Mouse (Mus musculus): ENCODE results near the gene Hepacam2. TPM values are rescaled to one million over a fixed set of nuclear protein-coding genes. Genes with fewer than 3 reads are reported as not detected.
A peak's percentile ranks its signal among the peaks of the same experiment; 100 is the strongest.
"Not testable (repeated sequence)": the region's sequence is repeated elsewhere in the genome, so short reads cannot be mapped to it uniquely, and the experiment has no call there.

The Hepacam2 gene
- polyA plus RNA-seq, 1 experiment from 2014 or later: 2.2 TPM

DNA sequence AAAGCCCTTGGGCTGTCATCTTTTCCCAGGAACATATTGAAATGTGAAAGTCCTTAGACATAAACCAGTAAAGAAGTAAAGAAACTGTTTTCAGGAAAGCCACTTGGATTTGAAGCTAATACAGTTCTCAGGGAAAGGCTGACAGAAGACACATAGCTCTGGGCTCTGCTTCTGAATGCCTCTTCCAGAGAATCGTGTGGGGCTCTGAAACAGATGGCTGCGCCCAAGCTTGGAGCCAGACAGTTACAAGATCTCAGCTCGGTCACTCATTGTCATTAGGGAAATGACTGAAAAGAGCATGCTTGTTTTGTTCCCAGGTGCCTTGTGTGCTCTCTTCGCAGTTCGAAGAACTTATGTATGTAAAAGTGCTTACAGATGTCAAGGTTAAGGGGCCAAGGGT is 43.7 kb downstream of the Hepacam2 start:
- H3K9ac ChIP-seq (ENCODE audit: low read depth, low read length): no peak overlapping the region
- H3K4me1 ChIP-seq (replicated peaks; ENCODE audit: control insufficient read depth, insufficient read depth, low read length): no peaks in the 10 kb centered on the region
- H3K9me3 ChIP-seq (ENCODE audit: control insufficient read depth, low read length): no peaks in the 10 kb centered on the region
- H3K36me3 ChIP-seq (ENCODE audit: control insufficient read depth, insufficient read depth, low read length): no peaks in the 10 kb centered on the region
- ATAC-seq (ENCODE audit: low FRiP score) (no peak), DNase-seq (ENCODE audit: low spot score) (no peak)
- H3K27ac ChIP-seq (ENCODE audit: low read depth, low read length): no peak overlapping the region
- H3K27me3 ChIP-seq (ENCODE audit: control insufficient read depth, insufficient read depth, low read length): no peaks in the 10 kb centered on the region
- no peak overlapping the region for H3K4me3 ChIP-seq (ENCODE audit: low read depth, low read length)
- 63% methylated on average over 5 of the region's 5 CpGs for WGBS
- no peak overlapping the region for H3K4me2 ChIP-seq (replicated peaks; ENCODE audit: low read depth, low read length)

GRCm38 (mm10) chr6:3447404-3447803 is 50.7 kb downstream of the Hepacam2 start:
- DNase-seq (ENCODE audit: low spot score) (peak; percentile 76), ATAC-seq (ENCODE audit: low FRiP score) (peak; percentile 78; the same call in 1 of the 2 replicates)
- no peak overlapping the region for H3K4me3 ChIP-seq (ENCODE audit: low read depth, low read length)
- 5% methylated on average over 5 of the region's 5 CpGs for WGBS
- H3K9ac ChIP-seq (ENCODE audit: low read depth, low read length): no peak overlapping the region
- H3K27me3 ChIP-seq (ENCODE audit: control insufficient read depth, insufficient read depth, low read length): no peaks in the 10 kb centered on the region
- no peak overlapping the region for H3K4me2 ChIP-seq (replicated peaks; ENCODE audit: low read depth, low read length)
- no peaks in the 10 kb centered on the region for H3K36me3 ChIP-seq (ENCODE audit: control insufficient read depth, insufficient read depth, low read length)
- no peaks in the 10 kb centered on the region for H3K9me3 ChIP-seq (ENCODE audit: control insufficient read depth, low read length)
- H3K27ac ChIP-seq (ENCODE audit: low read depth, low read length): no peak overlapping the region
- H3K4me1 ChIP-seq (replicated peaks; ENCODE audit: control insufficient read depth, insufficient read depth, low read length): no peaks in the 10 kb centered on the region

- ATAC-seq (ENCODE audit: low FRiP score): no peak
- Histone ChIP-seq H3K27ac (ENCODE audit: low read depth, low read length) (no peak overlapping the region), H3K9ac (ENCODE audit: low read depth, low read length) (no peak overlapping the region), H3K4me3 (ENCODE audit: low read depth, low read length) (no peak overlapping the region), H3K9me3 (ENCODE audit: control insufficient read depth, low read length) (no peaks in the 10 kb centered on the region), H3K36me3 (ENCODE audit: control insufficient read depth, insufficient read depth, low read length) (no peaks in the 10 kb centered on the region), H3K4me1 (replicated peaks; ENCODE audit: control insufficient read depth, insufficient read depth, low read length) (no peaks in the 10 kb centered on the region), H3K4me2 (replicated peaks; ENCODE audit: low read depth, low read length) (no peak overlapping the region), H3K27me3 (ENCODE audit: control insufficient read depth, insufficient read depth, low read length) (no peaks in the 10 kb centered on the region)
- DNase-seq (ENCODE audit: low spot score): no peak
- WGBS: 19% methylated on average over 1 of the region's 1 CpGs
Measured at GRCm38 (mm10) chr6:3443905-3444304, 54.2 kb downstream of the Hepacam2 start.

GRCm38 (mm10) chr6:3436087-3436486 is 62.0 kb downstream of the Hepacam2 start:
- Histone ChIP-seq H3K27ac (ENCODE audit: low read depth, low read length) (no peak overlapping the region), H3K36me3 (ENCODE audit: control insufficient read depth, insufficient read depth, low read length) (no peaks in the 10 kb centered on the region), H3K4me3 (ENCODE audit: low read depth, low read length) (no peak overlapping the region), H3K4me2 (replicated peaks; ENCODE audit: low read depth, low read length) (no peak overlapping the region), H3K9me3 (ENCODE audit: control insufficient read depth, low read length) (no peaks in the 10 kb centered on the region), H3K27me3 (ENCODE audit: control insufficient read depth, insufficient read depth, low read length) (no peaks in the 10 kb centered on the region), H3K9ac (ENCODE audit: low read depth, low read length) (no peak overlapping the region), H3K4me1 (replicated peaks; ENCODE audit: control insufficient read depth, insufficient read depth, low read length) (no peaks in the 10 kb centered on the region)
- ATAC-seq (ENCODE audit: low FRiP score) (no peak), DNase-seq (ENCODE audit: low spot score) (no peak)

DNA sequence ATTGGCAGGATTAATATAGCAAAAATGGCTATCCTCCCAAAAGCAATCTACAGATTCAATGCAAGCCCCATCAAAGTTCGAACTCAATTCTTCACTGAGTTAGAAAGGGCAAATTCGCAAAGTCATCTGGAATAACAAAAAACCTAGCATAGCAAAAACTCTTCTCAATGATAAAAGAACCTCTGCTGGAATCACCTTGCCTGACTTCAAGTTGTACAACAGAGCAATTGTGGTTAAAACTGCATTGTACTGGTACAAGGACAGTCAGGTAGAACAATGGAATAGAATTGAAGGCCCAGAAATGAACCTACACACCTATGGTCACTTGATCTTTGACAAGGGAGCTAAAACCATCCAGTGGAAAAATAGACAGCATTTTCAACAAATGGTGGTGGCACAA is 67.1 kb downstream of the Hepacam2 start:
- not testable (repeated sequence) for H3K27me3 ChIP-seq (ENCODE audit: control insufficient read depth, insufficient read depth, low read length); H3K4me3 ChIP-seq (ENCODE audit: low read depth, low read length); ATAC-seq (ENCODE audit: low FRiP score); H3K27ac ChIP-seq (ENCODE audit: low read depth, low read length); DNase-seq (ENCODE audit: low spot score); H3K9ac ChIP-seq (ENCODE audit: low read depth, low read length); H3K9me3 ChIP-seq (ENCODE audit: control insufficient read depth, low read length); H3K4me1 ChIP-seq (replicated peaks; ENCODE audit: control insufficient read depth, insufficient read depth, low read length); H3K4me2 ChIP-seq (replicated peaks; ENCODE audit: low read depth, low read length); H3K36me3 ChIP-seq (ENCODE audit: control insufficient read depth, insufficient read depth, low read length)
- 83% methylated on average over 2 of the region's 2 CpGs for WGBS

- no peak overlapping the region for H3K4me2 ChIP-seq (replicated peaks; ENCODE audit: low read depth, low read length)
- no peak overlapping the region for H3K9ac ChIP-seq (ENCODE audit: low read depth, low read length)
- no peak for DNase-seq (ENCODE audit: low spot score)
- no peak overlapping the region for H3K4me3 ChIP-seq (ENCODE audit: low read depth, low read length)
- H3K9me3 ChIP-seq (ENCODE audit: control insufficient read depth, low read length): no peaks in the 10 kb centered on the region
- ATAC-seq (ENCODE audit: low FRiP score): no peak
- no peaks in the 10 kb centered on the region for H3K4me1 ChIP-seq (replicated peaks; ENCODE audit: control insufficient read depth, insufficient read depth, low read length)
- H3K36me3 ChIP-seq (ENCODE audit: control insufficient read depth, insufficient read depth, low read length): no peaks in the 10 kb centered on the region
- no peaks in the 10 kb centered on the region for H3K27me3 ChIP-seq (ENCODE audit: control insufficient read depth, insufficient read depth, low read length)
- H3K27ac ChIP-seq (ENCODE audit: low read depth, low read length): no peak overlapping the region
- WGBS: 89% methylated on average over 1 of the region's 1 CpGs
Measured at GRCm38 (mm10) chr6:3427047-3427446, 71.1 kb downstream of the Hepacam2 start.

DNA sequence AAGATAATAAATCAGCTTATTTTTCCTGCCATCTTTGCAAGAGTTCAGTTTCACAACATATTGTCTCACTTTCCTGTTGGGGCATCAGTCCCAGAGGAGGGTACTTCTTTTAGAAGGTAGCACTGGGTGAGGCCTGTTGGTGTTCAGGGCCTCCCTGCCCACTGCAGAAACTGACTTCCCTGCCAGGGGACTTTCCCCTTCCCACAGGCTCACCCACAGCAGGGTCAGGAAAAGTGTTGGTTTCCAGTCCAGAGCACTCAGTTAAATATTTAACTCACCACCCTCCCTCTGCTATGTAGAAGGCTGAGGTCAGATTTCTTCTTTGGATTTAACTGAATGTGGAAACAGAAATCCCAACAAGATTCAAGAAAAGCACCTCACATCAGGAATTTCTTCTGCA is 72.8 kb downstream of the Hepacam2 start:
- not testable (repeated sequence) for ATAC-seq (ENCODE audit: low FRiP score); H3K27me3 ChIP-seq (ENCODE audit: control insufficient read depth, insufficient read depth, low read length)

DNA sequence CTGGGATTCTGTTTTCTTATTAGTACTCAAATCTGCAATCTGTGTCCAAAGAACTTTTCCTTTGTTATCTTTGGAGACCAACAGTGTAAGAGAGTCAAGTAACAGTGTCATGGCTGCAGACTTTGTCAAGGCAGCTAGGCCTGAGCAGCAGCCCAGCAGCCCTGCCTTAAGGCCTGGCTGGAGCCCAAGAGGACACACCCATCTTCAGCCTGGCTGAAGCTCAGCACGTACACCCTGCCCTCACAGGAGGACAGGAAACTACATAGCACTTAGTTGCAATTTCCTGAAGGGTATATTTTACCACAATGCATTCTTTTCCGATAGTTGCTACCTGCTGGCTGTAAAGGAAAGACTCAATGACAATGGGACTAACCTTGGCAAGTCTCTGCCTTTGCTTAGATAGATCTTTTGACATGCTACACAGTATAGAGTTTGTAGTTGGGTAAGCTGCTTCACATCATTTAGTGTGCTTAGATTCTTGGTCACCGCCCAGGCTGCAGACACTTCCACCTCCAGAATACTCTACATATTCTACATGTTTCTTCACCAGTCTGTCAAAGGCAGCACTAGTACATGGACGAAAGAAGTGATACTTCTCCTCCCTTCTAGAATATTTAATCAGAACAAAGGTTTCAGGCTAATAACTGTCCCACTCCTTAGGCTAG is 73.4 kb downstream of the Hepacam2 start:
- H3K4me1 ChIP-seq (replicated peaks; ENCODE audit: control insufficient read depth, insufficient read depth, low read length); H3K9me3 ChIP-seq (ENCODE audit: control insufficient read depth, low read length); ATAC-seq (ENCODE audit: low FRiP score); H3K4me3 ChIP-seq (ENCODE audit: low read depth, low read length); H3K27ac ChIP-seq (ENCODE audit: low read depth, low read length); H3K9ac ChIP-seq (ENCODE audit: low read depth, low read length); DNase-seq (ENCODE audit: low spot score); H3K4me2 ChIP-seq (replicated peaks; ENCODE audit: low read depth, low read length); H3K36me3 ChIP-seq (ENCODE audit: control insufficient read depth, insufficient read depth, low read length); H3K27me3 ChIP-seq (ENCODE audit: control insufficient read depth, insufficient read depth, low read length): not testable (repeated sequence)
- WGBS: 25% methylated on average over 1 of the region's 4 CpGs

More for the DNA sequence above, 72.8 kb downstream of the Hepacam2 start:
- not testable (repeated sequence) for H3K4me1 ChIP-seq (replicated peaks; ENCODE audit: control insufficient read depth, insufficient read depth, low read length); H3K9me3 ChIP-seq (ENCODE audit: control insufficient read depth, low read length); H3K36me3 ChIP-seq (ENCODE audit: control insufficient read depth, insufficient read depth, low read length); H3K4me2 ChIP-seq (replicated peaks; ENCODE audit: low read depth, low read length); H3K9ac ChIP-seq (ENCODE audit: low read depth, low read length); H3K27ac ChIP-seq (ENCODE audit: low read depth, low read length); H3K4me3 ChIP-seq (ENCODE audit: low read depth, low read length); DNase-seq (ENCODE audit: low spot score)
